Mouse (Mus musculus) adrenal gland, postnatal 36 days (tissue): ENCODE results near the gene Tmem259. TPM values are rescaled to one million over a fixed set of nuclear protein-coding genes. Genes with fewer than 3 reads are reported as not detected.

ENCODE experiments used
- DNase-seq, 2 experiments: peaks; one replicate each; pipeline ENCODE4 v3.0.0; 2021; ENCODE audit warnings: mixed read lengths in 1 of 2
- long read RNA-seq, 2 experiments: library from polyadenylated mRNA; stranded (forward); transcript quantifications; one replicate each; pipeline ENCODE4 v2.0.0; 2021; ENCODE audit warnings: borderline sequencing depth in 2 of 2
- total RNA-seq, 2 experiments: library from RNA; stranded (reverse); gene quantifications; 2 replicates each; pipeline ENCODE4 v1.2.3; 2021

Tmem259 gene
- total RNA-seq: 100 to 1,000 TPM; 144 to 146 TPM
- long read RNA-seq, experiment 1, transcript Tmem259-201 (11 exons, 2,225 nt): major isoform, 56 of 140 reads
- long read RNA-seq, experiment 1, transcript Tmem259-202 (10 exons, 1,767 nt): minor isoform, 17 of 140 reads
- long read RNA-seq, experiment 1, partial matches to known transcripts: 33 of 140 reads
- long read RNA-seq, experiment 1, other reads (novel, unspliced or antisense): 34 of 140 reads
- long read RNA-seq, experiment 2, transcript Tmem259-201 (11 exons, 2,225 nt): major isoform, 11 of 25 reads
- long read RNA-seq, experiment 2, partial matches to known transcripts: 5 of 25 reads
- long read RNA-seq, experiment 2, other reads (novel, unspliced or antisense): 6 of 25 reads

GRCm38 (mm10) chr10:79984195-79984816 lies at the start of gene Tmem259:
Gene Tmem259, minus strand, starts transcription at chr10:79984330.
- DNase-seq: peak; percentile 91 to 94

DNA sequence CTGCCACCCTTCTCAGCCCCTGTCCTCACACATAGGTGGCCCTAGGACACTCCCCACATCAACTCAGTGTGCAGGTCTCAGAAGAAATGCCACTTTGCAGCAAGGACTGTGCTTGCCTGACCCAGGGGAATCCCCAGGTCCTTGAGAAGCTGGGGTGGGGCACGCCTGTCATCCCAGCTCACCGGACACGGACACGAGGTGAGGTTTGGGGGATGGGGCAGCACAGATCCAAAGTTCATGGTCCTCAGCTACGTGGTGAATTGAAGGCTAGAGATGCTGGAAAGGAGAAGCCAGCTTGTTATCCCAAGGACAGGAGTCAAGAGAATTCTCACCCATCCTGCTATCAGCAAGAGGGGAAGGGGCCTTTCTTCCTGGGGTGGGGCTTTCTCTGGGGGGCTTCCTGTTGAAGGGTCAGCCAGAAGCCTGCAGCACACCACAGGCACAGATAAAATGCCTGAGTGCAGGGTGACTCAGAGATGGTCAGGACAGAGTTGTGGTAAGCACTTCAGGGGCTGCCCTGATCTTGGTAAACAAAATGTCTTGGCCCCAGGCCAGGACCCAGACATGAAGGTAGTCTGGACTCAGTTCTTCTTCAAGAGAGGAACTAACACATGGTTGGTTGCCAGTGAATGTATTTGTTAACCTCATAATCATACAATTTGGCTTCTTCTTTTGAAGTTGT lies 48.8 kb upstream of the Tmem259 start:
- peak; percentile 80 to 86 for DNase-seq

GRCm38 (mm10) chr10:80030736-80031135 lies 46.6 kb upstream of the Tmem259 start:
- no peak for DNase-seq

DNA sequence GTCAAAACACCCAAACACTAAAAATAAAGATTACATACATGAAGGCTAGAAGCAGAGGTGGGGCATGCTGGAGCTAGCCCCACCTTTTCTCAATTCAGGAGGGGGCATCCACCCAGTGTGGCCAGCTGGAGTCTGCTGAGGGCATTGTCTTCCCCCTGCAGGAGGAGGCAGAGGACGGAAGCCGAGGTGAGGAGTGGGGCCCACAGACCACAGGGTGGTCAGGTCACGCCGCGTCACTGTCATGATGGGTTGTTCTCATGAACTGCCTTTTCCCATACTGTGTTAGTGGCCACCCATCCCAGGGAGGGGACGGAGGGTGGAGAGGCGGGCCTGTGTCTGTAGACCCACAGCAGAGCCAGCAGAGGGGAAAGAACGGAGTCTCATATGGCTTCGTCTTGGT lies 46.1 kb upstream of the Tmem259 start:
- DNase-seq: no peak

DNA sequence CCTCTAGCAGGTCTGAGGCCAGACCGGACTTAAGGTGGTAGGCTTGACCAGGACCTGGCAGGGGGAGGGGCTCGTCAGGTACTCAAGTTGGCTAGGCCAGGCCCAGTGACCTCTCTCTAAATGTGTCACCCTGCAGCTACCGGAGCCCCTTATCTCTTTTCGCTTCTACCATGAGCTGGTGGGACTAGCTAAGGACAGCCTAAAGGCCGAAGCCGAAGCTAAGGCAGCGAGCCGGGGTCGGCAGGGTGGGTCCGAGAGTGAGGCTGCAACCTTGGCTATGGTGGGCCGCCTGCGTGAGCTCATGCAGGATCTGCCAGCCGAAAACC lies 44.4 kb upstream of the Tmem259 start:
- no peak for DNase-seq

DNA sequence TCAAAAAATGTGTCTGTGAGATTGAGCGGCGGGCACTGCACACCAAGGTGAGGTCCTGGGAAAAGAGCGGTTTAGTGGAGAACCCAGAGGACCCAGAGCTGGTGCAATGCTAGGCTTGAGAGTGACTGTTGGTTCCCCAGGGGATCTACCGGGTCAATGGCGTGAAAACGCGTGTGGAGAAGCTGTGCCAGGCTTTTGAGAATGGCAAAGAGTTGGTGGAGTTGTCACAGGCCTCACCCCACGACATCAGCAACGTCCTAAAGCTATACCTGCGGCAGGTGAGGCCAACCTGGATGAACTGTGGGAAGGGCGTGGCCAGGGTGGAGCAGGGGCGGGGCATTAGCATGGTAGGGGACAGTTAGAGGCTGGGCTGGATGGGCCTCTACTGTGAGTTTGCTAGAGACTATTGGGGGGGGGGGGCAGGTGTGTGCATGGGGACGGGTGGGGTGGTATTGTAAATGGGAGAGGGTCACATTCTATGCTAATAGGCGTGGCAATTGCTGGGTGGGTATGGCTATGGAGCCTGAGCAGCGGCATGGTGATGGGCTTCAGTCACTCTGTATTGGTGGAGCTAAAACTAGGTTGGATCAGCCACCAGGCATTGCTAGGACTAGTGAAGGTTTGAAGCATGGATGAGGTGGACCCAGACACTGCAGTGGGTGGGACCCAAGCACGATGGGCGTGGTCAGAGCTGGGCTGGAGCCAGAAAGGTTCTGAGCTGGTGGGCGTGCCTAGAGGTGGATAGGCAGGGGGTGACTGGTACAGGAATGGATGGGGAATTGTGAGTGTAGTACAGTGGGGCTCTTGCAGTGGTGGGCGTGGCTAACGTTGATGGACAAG lies 43.8 kb upstream of the Tmem259 start:
- no peak for DNase-seq

DNA sequence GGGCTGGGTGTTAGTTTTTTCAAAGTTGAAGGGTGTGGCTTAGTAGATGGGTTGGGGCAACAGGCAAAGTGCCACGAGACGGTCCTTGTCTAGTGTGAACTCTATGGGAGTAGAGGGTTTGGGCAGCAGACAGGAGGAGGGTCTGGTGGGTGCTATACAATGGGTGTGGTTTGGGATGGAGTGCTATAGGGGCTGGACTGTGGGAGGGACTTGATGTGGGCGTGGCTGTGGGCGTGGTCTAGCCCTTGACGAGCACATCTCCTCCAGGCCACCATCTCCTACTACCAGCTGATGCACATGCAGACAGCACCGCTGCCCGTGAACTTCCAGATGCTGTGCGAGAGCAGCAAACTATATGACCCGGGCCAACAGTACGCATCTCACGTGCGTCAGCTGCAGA lies 41.8 kb upstream of the Tmem259 start:
- DNase-seq: no peak

DNA sequence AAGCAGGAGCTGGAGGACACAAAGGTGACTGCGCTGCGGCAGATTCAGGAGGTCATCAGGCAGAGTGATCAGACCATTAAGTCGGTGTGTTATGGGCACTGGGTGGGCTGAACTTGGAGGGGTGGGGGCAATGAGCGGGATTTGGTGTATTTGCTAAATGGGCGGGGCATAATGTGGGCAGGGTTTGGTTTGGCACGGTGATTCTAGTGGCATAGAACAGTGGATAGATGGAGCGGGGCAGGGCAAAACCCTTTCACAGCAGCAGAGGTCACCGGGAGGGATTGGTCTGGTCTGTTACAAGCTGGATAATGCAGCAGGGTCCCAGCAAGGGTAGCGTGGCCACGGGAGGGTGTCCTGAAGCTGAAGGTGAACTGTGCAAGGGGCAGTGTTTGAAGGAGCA lies 41.3 kb upstream of the Tmem259 start:
- DNase-seq: no peak

DNA sequence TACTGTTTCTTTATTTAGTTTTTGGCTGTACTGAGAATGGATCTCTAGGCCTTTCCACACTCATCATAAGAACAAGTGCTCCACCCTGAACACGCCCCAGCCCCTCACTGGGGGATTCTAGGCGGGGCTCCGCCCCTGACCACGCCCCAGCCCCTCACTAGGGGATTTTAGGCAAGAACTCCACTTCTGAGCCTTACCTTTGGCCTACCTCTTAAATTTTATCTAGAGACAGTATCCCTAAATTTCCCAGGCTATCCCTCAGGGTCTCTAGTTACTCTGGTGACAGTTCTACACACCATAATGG lies 40.9 kb upstream of the Tmem259 start:
- DNase-seq: no peak

DNA sequence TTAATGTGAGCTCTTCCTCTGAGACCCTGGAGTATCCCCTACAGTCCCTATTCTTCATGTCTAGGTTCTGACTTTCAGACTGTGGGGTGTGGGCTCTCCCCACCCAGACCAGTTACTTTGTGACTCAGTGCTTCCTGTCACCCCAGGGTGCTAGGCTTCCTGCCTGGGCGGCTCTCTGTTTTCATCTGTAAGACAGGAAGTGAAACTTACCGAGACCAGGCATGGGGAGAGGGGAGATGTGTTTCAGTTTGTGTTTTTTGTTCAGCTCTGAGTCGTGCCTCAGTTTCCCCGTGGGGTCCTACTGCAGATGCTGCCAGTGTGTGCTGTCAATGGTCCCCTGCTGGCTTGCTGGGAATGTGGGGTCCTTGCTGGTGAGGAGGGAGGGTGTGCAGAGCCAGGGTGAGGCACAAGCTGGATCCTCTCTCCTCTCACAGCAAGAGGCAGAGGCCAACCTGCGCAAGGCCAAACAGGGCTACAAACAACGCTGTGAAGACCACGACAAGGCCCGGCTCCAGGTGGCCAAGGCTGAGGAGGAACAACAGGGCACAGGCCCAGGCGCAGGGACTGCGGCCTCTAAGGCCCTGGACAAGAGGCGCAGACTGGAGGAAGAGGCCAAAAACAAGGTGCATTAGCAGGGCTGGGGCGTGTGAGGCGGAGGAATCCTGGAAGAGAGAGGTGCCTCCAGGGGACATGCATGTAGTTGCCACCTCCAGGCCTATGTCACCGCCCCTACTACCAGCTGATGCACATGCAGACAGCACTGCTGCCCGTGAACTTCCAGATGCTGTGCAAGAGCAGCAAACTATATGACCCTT lies 40.3 kb upstream of the Tmem259 start:
- no peak for DNase-seq

- no peak for DNase-seq
Observed at GRCm38 (mm10) chr10:80023758-80024157, 39.6 kb upstream of the Tmem259 start.

DNA sequence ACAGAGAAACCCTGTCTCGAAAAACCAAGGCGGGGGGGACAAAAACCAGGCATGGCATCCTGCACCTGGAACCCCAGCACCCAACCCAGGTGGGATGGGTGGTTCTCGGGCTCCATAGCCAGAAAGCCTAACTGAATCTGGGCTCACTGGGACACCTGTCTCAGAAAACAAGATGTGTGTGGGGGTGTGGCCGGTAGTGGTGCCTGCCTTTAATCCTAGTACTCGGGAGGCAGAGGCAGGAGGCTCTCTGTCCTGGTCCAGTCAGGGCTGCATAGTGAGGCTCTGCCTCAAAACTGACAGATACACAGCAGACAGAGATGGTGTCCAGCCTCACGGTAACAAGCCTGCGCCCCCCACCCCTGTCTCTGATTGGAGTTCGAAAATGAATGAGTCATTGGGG lies 38.7 kb upstream of the Tmem259 start:
- no peak for DNase-seq

GRCm38 (mm10) chr10:80022164-80022563 lies 38.0 kb upstream of the Tmem259 start:
- no peak for DNase-seq

GRCm38 (mm10) chr10:80021320-80021641 lies 37.2 kb upstream of the Tmem259 start:
- DNase-seq: no peak

GRCm38 (mm10) chr10:80020603-80021319 lies 36.6 kb upstream of the Tmem259 start:
- no peak for DNase-seq

DNA sequence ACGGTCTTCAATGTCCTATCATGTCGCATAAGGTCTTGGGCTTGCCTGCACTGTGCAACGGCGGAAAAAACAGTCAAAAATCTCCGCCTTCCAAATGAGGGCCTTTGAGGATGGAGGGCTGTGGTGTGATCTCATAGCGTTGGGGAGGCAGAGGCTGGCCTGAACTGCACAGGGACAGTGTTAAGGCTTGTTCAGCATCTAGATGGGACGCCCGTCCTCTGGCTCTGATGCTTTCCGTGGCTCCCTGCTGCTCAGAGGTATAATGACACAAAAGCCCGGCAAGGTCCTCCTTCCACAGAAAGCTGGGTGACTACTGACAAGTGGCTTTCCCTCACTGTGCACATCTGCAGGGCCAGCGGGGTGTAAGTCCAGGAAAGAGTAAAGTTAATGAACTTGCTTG lies 36.1 kb upstream of the Tmem259 start:
- no peak for DNase-seq

DNA sequence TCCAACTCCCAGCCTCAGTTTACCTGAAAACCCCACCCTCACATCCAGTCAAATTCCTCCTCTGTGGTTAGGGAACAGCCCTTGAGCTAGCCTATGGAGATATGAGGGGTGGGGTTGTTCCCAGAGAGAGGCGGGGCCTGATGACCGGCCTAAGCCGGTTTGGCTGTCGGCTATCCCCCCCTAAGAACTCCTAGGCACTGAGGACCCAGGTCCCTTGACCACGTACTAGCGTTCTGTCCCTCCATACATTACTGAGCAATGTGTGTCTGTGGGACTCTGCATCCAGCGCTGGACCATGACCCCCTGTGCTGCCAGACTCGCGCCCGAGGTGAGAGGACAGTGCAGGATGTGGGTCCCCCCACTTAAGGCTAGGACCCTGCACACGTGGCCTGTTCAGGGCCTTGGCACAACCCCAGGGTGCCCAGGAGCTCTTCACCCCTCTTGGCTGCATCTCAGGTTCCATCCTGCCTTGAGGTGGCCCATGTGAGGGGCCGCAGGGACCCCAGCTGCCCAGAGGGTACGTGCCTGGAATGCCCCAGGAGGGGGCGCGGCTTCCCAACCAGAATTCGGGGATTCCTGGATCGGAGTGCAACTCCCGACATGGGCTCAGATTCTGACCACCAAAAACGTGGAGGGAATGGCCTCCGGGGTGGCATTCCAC lies 35.5 kb upstream of the Tmem259 start:
- no peak for DNase-seq

- DNase-seq: peak in 1 of 2 experiments; percentile 53
Observed at GRCm38 (mm10) chr10:80018739-80019297, 34.7 kb upstream of the Tmem259 start.

- no peak for DNase-seq
Observed at GRCm38 (mm10) chr10:80017771-80018170, 33.6 kb upstream of the Tmem259 start.

DNA sequence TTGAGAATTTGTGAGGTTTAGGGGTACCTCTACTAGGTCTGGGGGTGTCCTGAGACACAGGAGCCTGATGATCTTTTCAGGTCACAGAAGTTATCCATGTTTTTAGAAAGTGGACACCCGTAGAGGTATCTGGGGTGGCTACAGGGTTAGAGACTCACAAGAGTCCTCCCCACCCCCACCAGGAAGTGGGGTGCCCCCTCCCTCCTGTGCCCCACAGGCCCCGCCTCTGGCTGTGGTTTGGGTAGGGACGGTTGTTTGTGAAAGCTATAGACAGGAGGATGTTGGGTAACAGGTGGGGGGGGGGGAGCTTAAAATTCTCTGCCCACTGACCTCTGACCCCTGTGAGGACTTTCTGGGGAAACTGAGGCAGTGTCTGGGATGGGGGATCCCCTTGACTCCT lies 33.2 kb upstream of the Tmem259 start:
- DNase-seq: peak; percentile 35 to 72
